Mouse (Mus musculus) frontal cortex, adult (tissue): ENCODE measurements around the gene Polr2b.

Experiments
- ATAC-seq: cut with Nextera tagmentation; 2 replicates; pipeline ENCODE4 v1.9.2; 2017; ENCODE audit warnings: mild to moderate bottlenecking, moderate library complexity, mixed read lengths; ENCODE audit not compliant: low TSS enrichment

Polr2b gene

DNA sequence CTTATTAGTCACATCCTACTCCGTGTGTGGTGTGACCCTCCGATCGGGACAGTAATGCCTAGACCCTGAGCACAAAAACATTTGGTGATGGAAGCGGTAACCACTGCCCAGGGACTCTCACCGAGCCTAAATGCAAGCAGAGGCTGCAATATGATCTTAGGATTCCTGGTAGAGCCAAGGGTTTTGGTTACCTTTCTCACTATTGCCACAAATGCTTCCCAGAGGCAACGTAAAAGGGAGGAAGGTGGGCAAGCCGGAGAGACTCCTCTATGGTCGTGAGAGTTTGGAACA, 77.4 kb downstream of the Polr2b start:
- ATAC-seq = no peak

DNA sequence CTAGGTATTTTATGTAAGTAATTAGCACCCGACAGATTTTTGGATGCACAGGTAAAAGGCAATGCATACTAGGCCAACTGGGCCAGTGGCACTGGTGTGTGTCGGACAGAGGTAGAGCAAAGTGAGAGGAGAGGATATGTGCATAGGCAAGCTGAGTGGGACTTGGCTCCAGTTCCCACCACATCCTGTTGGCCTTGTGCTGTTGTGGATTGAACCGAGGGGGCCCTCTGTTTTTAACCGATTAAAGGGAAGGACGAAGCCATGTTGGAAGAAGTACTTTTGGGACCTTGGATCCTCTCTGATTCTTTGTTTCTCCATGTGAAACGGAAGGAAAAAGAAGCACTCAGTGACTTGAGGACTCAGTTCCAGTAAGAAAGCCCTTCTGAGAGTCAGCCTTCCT, 78.4 kb downstream of the Polr2b start:
- no peak for ATAC-seq

DNA sequence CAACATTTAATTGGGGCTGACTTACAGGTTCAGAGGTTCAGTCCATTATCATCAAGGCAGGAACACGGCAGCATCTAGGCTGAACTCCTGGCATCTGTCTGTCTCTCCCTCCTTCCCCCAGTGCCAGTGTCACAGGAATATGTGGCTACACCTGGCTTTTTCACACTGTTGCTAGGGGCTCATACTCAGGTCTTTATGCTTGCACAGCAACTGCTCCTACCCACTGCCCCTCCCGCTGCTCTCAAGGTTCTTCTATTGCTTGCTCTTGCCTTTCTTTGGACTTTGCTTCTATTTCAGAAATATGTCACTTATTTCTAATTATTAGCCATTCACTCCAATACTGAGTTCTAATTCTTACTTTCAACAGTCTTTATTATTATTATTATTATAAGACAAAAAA, 80.3 kb downstream of the Polr2b start:
- no peak for ATAC-seq

DNA sequence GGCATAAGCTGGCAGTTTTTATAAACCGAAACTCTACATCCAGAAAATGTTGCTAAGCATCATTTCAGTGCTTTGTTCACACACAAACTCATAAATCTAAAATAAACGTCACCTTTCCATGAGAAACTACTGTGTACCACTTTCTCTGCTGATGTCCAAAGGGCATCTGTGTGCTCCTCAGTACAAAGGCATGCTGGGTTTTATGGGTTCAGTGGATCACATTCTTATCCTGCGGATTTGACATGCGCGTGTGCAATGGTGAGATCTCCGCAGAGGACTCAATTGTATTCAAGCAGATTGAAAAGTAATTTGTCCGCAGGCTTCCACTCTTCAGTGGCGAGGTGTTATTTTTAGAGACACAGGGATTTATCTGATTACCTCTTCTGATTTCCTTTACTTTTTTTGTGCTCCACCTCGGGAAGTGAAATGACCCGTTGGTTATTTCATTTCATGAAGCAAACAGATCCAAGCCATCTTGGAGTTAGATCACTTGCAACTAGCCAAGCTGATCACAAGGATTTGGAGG, 83.2 kb downstream of the Polr2b start:
- ATAC-seq = no peak

DNA sequence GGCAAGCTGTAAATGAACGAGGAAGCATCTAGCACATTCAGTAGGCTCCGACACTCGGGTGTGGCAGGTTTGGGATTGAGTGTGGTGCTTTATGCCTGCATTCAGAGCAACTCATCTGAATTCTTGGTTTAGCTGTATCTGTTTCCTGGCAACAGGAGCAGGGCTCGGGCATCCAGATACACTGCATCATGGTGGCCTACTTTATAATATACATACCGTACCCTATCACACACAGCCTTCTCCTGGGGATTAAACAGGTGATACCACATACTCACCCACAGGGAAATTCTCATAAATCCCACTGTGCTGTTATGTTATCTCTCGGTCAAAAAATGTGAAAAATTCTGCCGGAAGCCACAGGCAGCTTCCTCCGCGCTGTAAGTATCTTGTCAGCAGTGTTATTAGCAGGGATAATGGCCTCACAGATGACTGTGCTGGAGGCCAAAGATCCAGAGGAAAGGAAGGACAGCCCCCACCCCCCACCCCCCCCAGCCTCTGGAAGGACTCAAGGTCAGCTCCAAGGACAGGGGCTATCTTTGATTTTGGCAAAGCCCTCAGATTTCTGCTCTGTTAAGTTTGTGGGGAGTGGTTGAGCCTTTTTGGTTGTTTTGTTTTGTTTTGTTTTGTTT, 84.2 kb downstream of the Polr2b start:
- peak; percentile 87 for ATAC-seq

DNA sequence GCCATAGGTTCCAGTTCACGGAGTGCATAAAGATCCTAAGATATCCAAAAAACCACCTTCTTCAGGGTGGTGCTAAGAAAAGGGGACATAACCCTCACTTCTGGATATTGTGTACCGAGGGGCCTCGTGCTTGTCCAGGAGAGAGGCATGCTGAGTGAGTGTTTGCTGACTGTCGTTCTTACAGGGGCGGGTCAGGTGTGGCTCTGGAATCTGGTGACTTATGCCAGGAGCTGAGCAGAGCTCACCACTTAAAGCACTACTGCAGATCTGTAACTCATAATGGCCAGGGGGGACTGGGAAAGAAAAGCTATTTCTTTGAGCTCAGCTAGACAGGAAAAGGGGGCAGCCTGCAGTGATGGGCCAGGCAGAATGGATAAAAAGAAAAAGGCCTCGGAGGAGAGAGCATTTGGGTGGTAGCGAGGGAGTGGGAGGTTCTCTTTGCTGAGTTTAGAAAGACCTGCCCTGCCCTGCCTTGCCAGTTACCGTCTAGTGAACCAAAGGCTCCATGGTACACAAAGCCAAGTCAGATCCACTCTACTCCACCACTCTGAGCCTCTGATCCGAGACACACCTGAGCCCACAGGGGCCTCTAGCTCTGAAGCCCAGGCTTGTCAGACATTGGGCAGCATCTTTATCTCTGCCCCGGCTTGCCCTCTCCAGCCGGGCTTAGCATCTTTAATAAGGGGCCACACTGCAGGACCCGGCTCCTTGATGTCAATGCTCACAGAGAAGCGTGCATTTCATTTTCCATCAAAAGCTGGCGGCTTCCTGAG, 88.5 kb downstream of the Polr2b start:
- no peak for ATAC-seq
